Mouse (Mus musculus) erythroblast, embryonic 14.5 days (primary cell): ENCODE measurements around the gene Card14. TPM values are rescaled to one million over a fixed set of nuclear protein-coding genes. Genes with fewer than 3 reads are reported as not detected.

Source experiments
- H3K27me3 ChIP-seq: 2 replicates; pipeline ENCODE4 v1.6.1; 2012; ENCODE audit warnings: inconsistent platforms; ENCODE audit not compliant: control insufficient read depth
- H3K36me3 ChIP-seq: 2 replicates; pipeline ENCODE4 v1.6.1; 2012; ENCODE audit warnings: mild to moderate bottlenecking, inconsistent platforms; ENCODE audit not compliant: control insufficient read depth
- H3K4me1 ChIP-seq: 2 replicates; pipeline ENCODE4 v1.6.1; 2012; ENCODE audit warnings: inconsistent platforms; ENCODE audit not compliant: control insufficient read depth
- H3K4me3 ChIP-seq: replicated peaks from 2 replicates; pipeline ENCODE3; 2012; ENCODE audit warnings: moderate library complexity, mild to moderate bottlenecking, inconsistent platforms
- H3K9me3 ChIP-seq: 2 replicates; pipeline ENCODE4 v1.6.1; 2012; ENCODE audit warnings: low read length, inconsistent platforms, mixed read lengths; ENCODE audit not compliant: control insufficient read depth
- GATA1 ChIP-seq: IDR thresholded peaks from 2 replicates; pipeline ENCODE4 v1.6.1; 2012; ENCODE audit warnings: low read length, inconsistent platforms, mixed read lengths
- TAL1 ChIP-seq: IDR thresholded peaks from 3 replicates; pipeline ENCODE4 v1.6.1; 2012; ENCODE audit warnings: low read length, inconsistent platforms, mixed read lengths
- polyA plus RNA-seq: library from polyadenylated mRNA; stranded (reverse); fragments of >175 nt; gene quantifications from 2 replicates; pipeline ENCODE4 v1.2.3, GENCODE M21; 2012

The Card14 gene
- polyA plus RNA-seq, 1 experiment, result 0.01 TPM

GRCm38 (mm10) chr11:119390271-119391231 lies 83.0 kb downstream of the Card14 start:
- Histone ChIP-seq H3K27me3 (peaks cover 51% of the 10 kb centered on the region), H3K9me3 (no peaks in the 10 kb centered on the region), H3K36me3 (no peaks in the 10 kb centered on the region), H3K4me1 (peaks cover 49% of the 10 kb centered on the region), H3K4me3 (peak overlapping the region; percentile 69)
- no peak for TF ChIP-seq TAL1
- TF ChIP-seq GATA1, result no peak

GRCm38 (mm10) chr11:119391386-119392000 lies 83.9 kb downstream of the Card14 start:
- H3K36me3 ChIP-seq, result no peaks in the 10 kb centered on the region
- H3K4me3 ChIP-seq, result peak overlapping the region; percentile 71
- no peaks in the 10 kb centered on the region for H3K9me3 ChIP-seq
- peaks cover 51% of the 10 kb centered on the region for H3K27me3 ChIP-seq
- peaks cover 49% of the 10 kb centered on the region for H3K4me1 ChIP-seq
- TF ChIP-seq GATA1 (no peak), TAL1 (no peak)

GRCm38 (mm10) chr11:119392001-119392614 lies 84.5 kb downstream of the Card14 start:
- H3K4me3 ChIP-seq, result peak overlapping the region; percentile 71
- H3K9me3 ChIP-seq, result no peaks in the 10 kb centered on the region
- no peaks in the 10 kb centered on the region for H3K36me3 ChIP-seq
- H3K27me3 ChIP-seq, result peaks cover 51% of the 10 kb centered on the region
- no peak for TF ChIP-seq TAL1
- no peak for TF ChIP-seq GATA1
- H3K4me1 ChIP-seq, result peaks cover 49% of the 10 kb centered on the region

GRCm38 (mm10) chr11:119392800-119393482 lies 85.4 kb downstream of the Card14 start, which contains the start of gene Rnf213:
Gene Rnf213, plus strand, starts transcription at chr11:119393100.
- peaks cover 45% of the 10 kb centered on the region for H3K27me3 ChIP-seq

GRCm38 (mm10) chr11:119393483-119393804 lies 85.9 kb downstream of the Card14 start:
- H3K9me3 ChIP-seq, result no peaks in the 10 kb centered on the region
- H3K4me1 ChIP-seq, result peaks cover 49% of the 10 kb centered on the region
- TF ChIP-seq TAL1, result no peak
- no peak for TF ChIP-seq GATA1
- peak overlapping the region; percentile 71 for H3K4me3 ChIP-seq
- H3K27me3 ChIP-seq, result peaks cover 40% of the 10 kb centered on the region
- no peaks in the 10 kb centered on the region for H3K36me3 ChIP-seq

More at GRCm38 (mm10) chr11:119392800-119393482, 85.4 kb downstream of the Card14 start, which contains the start of gene Rnf213:
- TF ChIP-seq GATA1, result no peak
- Histone ChIP-seq H3K4me3 (peak within 1 kb of the TSS; percentile 71), H3K9me3 (no peaks in the 10 kb centered on the region), H3K4me1 (peaks cover 49% of the 10 kb centered on the region), H3K36me3 (no peaks in the 10 kb centered on the region)

- TF ChIP-seq TAL1 (no peak), GATA1 (no peak)
Observed at GRCm38 (mm10) chr11:119394210-119394609, 86.6 kb downstream of the Card14 start.

More at GRCm38 (mm10) chr11:119394210-119394609, 86.6 kb downstream of the Card14 start:
- H3K27me3 ChIP-seq, result peaks cover 33% of the 10 kb centered on the region
- peaks cover 49% of the 10 kb centered on the region for H3K4me1 ChIP-seq
- H3K36me3 ChIP-seq, result no peaks in the 10 kb centered on the region
- peak overlapping the region; percentile 7 for H3K4me3 ChIP-seq
- no peaks in the 10 kb centered on the region for H3K9me3 ChIP-seq

Other genes starting within 250 kb of the Card14 start
- gene Cbx4, start 221.5 kb upstream of the Card14 start, polyA plus RNA-seq, result 0.35 and 0.59 TPM in 2 replicates
- gene Tbc1d16, start 79.3 kb upstream of the Card14 start, polyA plus RNA-seq, result 0.01 TPM in 2 replicates
- gene Ccdc40, start 79.2 kb upstream of the Card14 start, polyA plus RNA-seq, result 0.07 TPM in 1 of 2 replicates, not detected in the other
- 1.2 and 1.5 TPM in 2 replicates for gene Gaa, start 39.9 kb upstream of the Card14 start, polyA plus RNA-seq
- 17.2 and 20.2 TPM in 2 replicates for gene Eif4a3, start 7.7 kb upstream of the Card14 start, polyA plus RNA-seq
- 0.02 and 0.15 TPM in 2 replicates for gene Sgsh, start 47.8 kb downstream of the Card14 start, polyA plus RNA-seq
- gene Slc26a11, start 47.8 kb downstream of the Card14 start, polyA plus RNA-seq, result not detected in 2 replicates
- 0.01 and 0.02 TPM in 2 replicates for gene Rnf213, start 85.3 kb downstream of the Card14 start, polyA plus RNA-seq
- 1.1 and 1.2 TPM in 2 replicates for gene Endov, start 183.6 kb downstream of the Card14 start, polyA plus RNA-seq
- gene Nptx1, start 240.0 kb downstream of the Card14 start, polyA plus RNA-seq, result not detected in 2 replicates